Mouse (Mus musculus) testis, adult 2 months (tissue): ENCODE data around the gene Dgkd. TPM values are rescaled to one million over a fixed set of nuclear protein-coding genes. Genes with fewer than 3 reads are reported as not detected.

Experiments
- H3K27ac ChIP-seq: fragments of 200-500 bp; 2 replicates; pipeline ENCODE4 v1.5.1; 2012; ENCODE audit warnings: low read depth, low read length; ENCODE audit not compliant: control insufficient read depth, insufficient read depth
- H3K27me3 ChIP-seq: fragments of 200-500 bp; 2 replicates; pipeline ENCODE4 v1.6.1; 2012; ENCODE audit warnings: mild to moderate bottlenecking, low read length, moderate library complexity; ENCODE audit not compliant: control insufficient read depth, insufficient read depth
- H3K36me3 ChIP-seq: fragments of 200-500 bp; 2 replicates; pipeline ENCODE4 v1.6.1; 2012; ENCODE audit warnings: mild to moderate bottlenecking, low read length; ENCODE audit not compliant: control insufficient read depth, insufficient read depth
- H3K4me1 ChIP-seq: fragments of 200-500 bp; 2 replicates; pipeline ENCODE4 v1.6.1; 2012; ENCODE audit warnings: low read length; ENCODE audit not compliant: control insufficient read depth, insufficient read depth
- H3K4me3 ChIP-seq: fragments of 200-500 bp; 2 replicates; pipeline ENCODE4 v1.5.1; 2012; ENCODE audit warnings: low read depth, mild to moderate bottlenecking, low read length, moderate library complexity, mixed read lengths; ENCODE audit not compliant: control insufficient read depth
- CTCF ChIP-seq: fragments of 200-500 bp; IDR thresholded peaks from 2 replicates; pipeline ENCODE4 v1.5.1; 2012; ENCODE audit warnings: low read depth, mild to moderate bottlenecking, inconsistent platforms, low read length, moderate library complexity; ENCODE audit not compliant: control insufficient read depth, insufficient read depth, insufficient replicate concordance
- POLR2A ChIP-seq: fragments of 200-500 bp; IDR thresholded peaks from 2 replicates; pipeline ENCODE4 v1.6.1; 2012; ENCODE audit warnings: low read depth, mild to moderate bottlenecking, inconsistent platforms, low read length, moderate library complexity; ENCODE audit not compliant: control insufficient read depth
- polyA plus RNA-seq: library from polyadenylated mRNA; depleted of rRNA; stranded (reverse); fragments of >200 nt; gene quantifications from 2 replicates; pipeline ENCODE4 v1.2.3, GENCODE M21; 2012; rRNA removed

Gene Dgkd
- polyA plus RNA-seq, result 69.6 and 69.7 TPM in 2 replicates

DNA sequence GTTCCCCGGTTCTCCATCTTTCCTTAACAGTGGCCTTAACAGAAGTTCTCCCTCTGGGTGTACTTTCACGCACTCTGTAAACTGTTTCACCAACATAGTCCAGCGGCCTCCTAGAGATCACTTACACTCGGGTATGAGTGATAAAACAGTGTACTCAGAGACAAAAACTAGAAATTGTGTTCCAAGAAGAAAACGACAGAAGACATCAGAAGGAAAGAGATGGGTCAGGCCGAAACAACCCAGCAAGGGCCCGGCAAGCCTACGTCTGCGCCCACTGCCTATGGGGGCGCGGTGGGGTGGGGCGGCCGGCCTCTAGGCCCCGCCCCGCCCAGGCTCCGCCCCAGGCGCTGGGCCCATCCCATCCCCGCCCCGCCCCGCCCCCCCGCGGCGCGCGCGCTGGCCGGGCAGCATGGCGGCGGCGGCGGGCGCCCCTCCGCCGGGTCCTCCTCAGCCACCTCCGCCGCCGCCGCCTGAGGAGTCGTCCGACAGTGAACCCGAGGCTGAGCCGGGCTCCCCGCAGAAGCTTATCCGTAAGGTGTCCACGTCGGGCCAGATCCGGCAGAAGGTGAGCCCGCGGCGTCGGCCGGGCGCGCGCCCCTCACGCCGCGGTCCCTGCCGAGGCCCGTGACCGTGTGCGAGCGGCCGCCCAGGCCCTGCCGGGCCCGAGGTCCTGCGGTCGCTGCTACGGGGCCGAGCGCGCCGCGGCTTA is at the start of gene Dgkd:
Gene Dgkd (plus strand): TSS at position 396 of the 709 bp plus-strand sequence.
- H3K27me3 ChIP-seq, result no peaks in the 10 kb centered on the region
- H3K36me3 ChIP-seq, result no peaks in the 10 kb centered on the region
- peaks cover 15% of the 10 kb centered on the region for H3K4me1 ChIP-seq
- peak within 1 kb of the TSS; percentile 97 for H3K27ac ChIP-seq
- TF ChIP-seq CTCF (no peak), POLR2A (peak; percentile 45; the same call in 1 of the 2 replicates)
- H3K4me3 ChIP-seq, result peak within 1 kb of the TSS; percentile 98

DNA sequence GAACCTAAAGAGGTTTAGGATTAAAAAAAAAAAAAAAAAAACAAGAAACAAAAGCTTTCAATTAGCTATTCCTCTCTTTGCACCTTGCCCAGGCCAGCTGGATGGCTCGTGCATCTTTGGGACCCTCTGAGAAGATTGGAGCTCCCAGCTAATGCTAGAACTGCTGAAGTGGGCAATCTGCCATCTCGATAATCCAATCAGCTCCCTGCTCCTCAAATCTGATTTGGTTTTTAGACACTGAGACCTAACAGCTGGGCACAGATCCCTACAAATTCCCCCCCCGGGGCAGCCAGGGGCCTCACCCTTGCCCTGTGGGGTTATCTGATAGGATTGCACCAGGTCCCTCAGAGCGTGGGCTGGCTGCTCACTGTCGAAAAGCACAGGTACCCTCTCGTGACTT is 49.5 kb upstream of the Dgkd start, which contains the start of gene Sag:
Gene Sag (plus strand): TSS at position 105 of the 400 bp plus-strand sequence.
- Histone ChIP-seq H3K4me1 (no peaks in the 10 kb centered on the region), H3K27ac (no peak within 1 kb of the TSS)

DNA sequence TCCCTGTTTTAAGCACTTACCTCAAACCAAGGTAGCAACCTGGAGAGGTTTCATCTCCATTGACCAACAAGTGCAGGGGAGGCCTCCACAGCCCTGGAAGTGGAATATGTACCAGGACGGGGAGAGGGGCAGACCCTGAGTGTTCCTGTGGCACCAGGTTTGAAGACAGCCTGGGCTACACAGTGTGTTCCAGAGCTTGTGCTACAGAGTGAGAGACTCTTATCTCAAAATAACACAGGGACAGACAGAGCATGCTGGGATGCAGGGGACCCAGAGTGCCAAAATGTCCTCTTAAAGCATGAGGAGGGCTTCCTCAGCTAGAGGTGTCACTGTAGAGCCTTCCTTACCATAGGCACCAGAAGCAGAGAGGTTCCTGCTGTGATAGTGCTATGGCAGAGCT is 45.3 kb upstream of the Dgkd start:
- TF ChIP-seq POLR2A (no peak), CTCF (no peak)
- Histone ChIP-seq H3K4me1 (no peaks in the 10 kb centered on the region; the same call in 1 of the 2 replicates), H3K27me3 (no peaks in the 10 kb centered on the region), H3K27ac (no peak overlapping the region), H3K4me3 (no peak overlapping the region), H3K36me3 (no peaks in the 10 kb centered on the region)

More for the DNA sequence above, 49.5 kb upstream of the Dgkd start, which contains the start of gene Sag:
- TF ChIP-seq POLR2A (no peak), CTCF (no peak)
- Histone ChIP-seq H3K36me3 (no peaks in the 10 kb centered on the region), H3K4me3 (no peak within 1 kb of the TSS), H3K27me3 (no peaks in the 10 kb centered on the region)

DNA sequence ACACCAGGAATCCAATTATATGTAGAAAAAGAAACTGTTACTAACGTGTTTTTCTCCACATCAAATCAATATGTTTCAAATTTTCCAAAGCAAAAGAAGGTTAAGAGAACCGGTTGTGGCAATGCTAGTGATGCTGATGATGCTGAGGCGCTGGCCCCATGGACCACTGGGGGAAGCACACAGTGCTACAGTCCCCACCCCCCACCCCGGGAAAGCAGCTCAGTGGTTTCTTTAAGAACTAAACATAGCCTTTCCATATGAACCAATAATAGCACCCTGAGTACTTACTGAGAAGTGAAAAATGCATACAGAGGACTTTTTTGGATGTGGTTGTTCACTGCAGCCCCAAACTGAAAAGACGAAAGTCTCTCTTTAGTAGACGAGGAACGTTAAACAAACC is 41.7 kb upstream of the Dgkd start:
- H3K27me3 ChIP-seq, result no peaks in the 10 kb centered on the region
- no peak overlapping the region for H3K4me3 ChIP-seq
- TF ChIP-seq CTCF (no peak), POLR2A (no peak)
- no peaks in the 10 kb centered on the region for H3K36me3 ChIP-seq
- H3K4me1 ChIP-seq, result peaks cover 6% of the 10 kb centered on the region
- no peak overlapping the region for H3K27ac ChIP-seq

DNA sequence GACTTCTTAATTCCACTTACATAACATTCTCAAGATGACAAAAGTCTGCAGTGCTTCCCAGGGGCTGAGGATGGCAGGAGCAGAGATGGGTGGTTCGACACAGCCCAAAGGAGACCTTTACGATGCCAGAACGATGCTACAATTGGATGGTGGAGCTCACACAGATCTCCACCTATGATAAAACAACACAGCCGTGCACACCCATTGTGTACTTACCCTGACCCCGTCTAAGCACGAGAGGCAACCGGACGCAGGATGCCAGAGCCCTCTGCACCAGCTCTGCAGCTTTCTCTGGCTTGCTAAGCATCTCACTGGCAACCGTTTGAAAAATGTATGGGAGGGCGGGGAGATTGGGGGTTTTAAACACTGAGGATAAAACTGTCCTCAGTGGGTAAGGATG is 41.0 kb upstream of the Dgkd start:
- Histone ChIP-seq H3K27me3 (no peaks in the 10 kb centered on the region), H3K4me3 (no peak overlapping the region), H3K36me3 (no peaks in the 10 kb centered on the region), H3K4me1 (peaks cover 6% of the 10 kb centered on the region), H3K27ac (no peak overlapping the region)
- TF ChIP-seq POLR2A (no peak), CTCF (no peak)

DNA sequence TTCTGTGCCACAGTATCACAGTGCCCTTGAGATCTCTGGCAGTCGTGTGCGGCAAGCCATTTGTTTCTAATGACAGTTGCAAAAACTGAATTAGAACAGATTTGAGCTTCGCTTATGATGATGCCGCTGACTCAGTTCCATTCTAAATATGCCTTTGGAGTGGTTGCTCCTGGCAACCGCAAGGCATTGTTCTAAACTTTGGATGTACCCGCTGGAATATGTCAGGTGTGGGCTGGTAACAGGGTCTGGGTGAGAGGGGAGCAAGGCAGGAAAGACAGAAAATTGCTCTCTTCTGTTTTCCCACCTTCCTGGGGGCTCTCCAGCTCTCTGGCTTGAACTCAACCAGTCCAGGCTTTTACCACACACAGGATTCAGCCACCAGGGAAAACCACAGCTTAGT is 39.9 kb upstream of the Dgkd start:
- Histone ChIP-seq H3K27me3 (no peaks in the 10 kb centered on the region), H3K4me3 (no peak overlapping the region), H3K36me3 (no peaks in the 10 kb centered on the region), H3K4me1 (peaks cover 6% of the 10 kb centered on the region), H3K27ac (no peak overlapping the region)
- TF ChIP-seq CTCF (no peak), POLR2A (no peak)

DNA sequence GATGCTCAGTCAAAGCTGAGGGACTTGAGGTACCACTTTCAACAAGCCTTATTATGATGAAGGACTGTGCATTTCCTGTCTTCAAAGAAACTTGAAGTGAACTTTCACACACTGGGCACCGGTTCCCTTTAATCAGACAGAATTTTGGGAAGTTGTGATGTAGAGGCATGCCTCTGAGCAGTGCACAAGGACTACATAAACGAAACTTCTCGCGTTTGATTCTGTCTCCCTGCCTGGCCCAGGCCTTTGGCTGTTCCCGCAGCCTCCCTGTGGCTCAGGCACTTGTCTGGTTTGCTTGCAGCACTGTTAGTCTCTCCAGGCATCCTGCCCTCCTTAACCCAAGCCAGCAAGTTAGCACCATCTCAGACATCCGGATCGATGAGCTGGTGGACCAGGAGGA is 39.4 kb upstream of the Dgkd start:
- Histone ChIP-seq H3K4me1 (peaks cover 6% of the 10 kb centered on the region), H3K27ac (no peak overlapping the region), H3K4me3 (no peak overlapping the region; the same call in 1 of the 2 replicates), H3K27me3 (no peaks in the 10 kb centered on the region), H3K36me3 (no peaks in the 10 kb centered on the region)
- TF ChIP-seq CTCF, result no peak

DNA sequence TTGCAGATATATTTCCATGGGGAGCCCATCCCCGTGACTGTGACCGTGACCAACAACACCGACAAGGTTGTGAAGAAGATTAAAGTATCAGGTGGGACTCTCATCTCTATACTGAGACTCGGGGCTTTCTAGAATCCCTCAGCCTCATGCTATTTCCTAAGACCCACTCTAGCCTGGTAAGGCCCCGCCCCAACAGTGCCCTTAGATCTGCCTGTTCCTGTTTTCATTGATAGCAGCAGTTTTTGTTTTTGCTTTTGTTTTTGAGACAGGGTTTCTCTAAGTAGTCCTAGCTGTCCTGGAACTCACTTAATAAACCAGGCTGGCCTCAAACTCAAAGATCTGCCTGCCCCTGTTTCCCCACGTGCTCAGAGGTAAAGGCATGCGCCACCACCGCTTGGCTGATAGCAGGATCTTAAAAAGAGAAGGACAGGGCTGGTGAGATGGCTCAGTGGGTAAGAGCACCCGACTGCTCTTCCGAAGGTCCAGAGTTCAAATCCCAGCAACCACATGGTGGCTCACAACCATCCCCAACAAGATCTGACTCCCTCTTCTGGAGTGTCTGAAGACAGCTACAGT is 28.6 kb upstream of the Dgkd start:
- Histone ChIP-seq H3K27ac (no peak overlapping the region), H3K4me1 (no peaks in the 10 kb centered on the region), H3K36me3 (no peaks in the 10 kb centered on the region), H3K27me3 (no peaks in the 10 kb centered on the region), H3K4me3 (no peak overlapping the region)
- TF ChIP-seq CTCF, result no peak
- TF ChIP-seq POLR2A, result no peak
